Mouse (Mus musculus) heart, postnatal 0 days (tissue): ENCODE data around the gene Ston2. TPM values are rescaled to one million over a fixed set of nuclear protein-coding genes. Genes with fewer than 3 reads are reported as not detected.

Experiments used
- ATAC-seq: fragments of 200-750 bp; cut with Nextera tagmentation; 2 replicates; pipeline ENCODE4 v1.8.0; 2017; ENCODE audit warnings: low read depth, moderate number of reproducible peaks, moderate library complexity; ENCODE audit not compliant: insufficient read depth
- DNase-seq: peaks from one replicate; pipeline ENCODE4 v3.0.0-alpha.2; 2016; ENCODE audit warnings: low spot score
- H3K27ac ChIP-seq: fragments of 300-500 bp; sonication (generic); 2 replicates; pipeline ENCODE4 v1.5.1; 2014; ENCODE audit warnings: low read depth, mild to moderate bottlenecking
- H3K27me3 ChIP-seq: fragments of 300-500 bp; sonication (generic); 2 replicates; pipeline ENCODE4 v1.6.1; 2014; ENCODE audit warnings: low read length, mixed read lengths; ENCODE audit not compliant: control insufficient read depth, insufficient read depth
- H3K36me3 ChIP-seq: fragments of 300-500 bp; sonication (generic); replicated peaks from 2 replicates; pipeline ENCODE4 v1.6.1; 2014; ENCODE audit warnings: low read length, mixed read lengths; ENCODE audit not compliant: control insufficient read depth, insufficient read depth
- H3K4me1 ChIP-seq: fragments of 300-500 bp; sonication (generic); 2 replicates; pipeline ENCODE4 v1.6.1; 2014; ENCODE audit warnings: antibody characterized with exemption; ENCODE audit not compliant: control insufficient read depth, insufficient read depth
- H3K4me2 ChIP-seq: fragments of 300-500 bp; sonication (generic); 2 replicates; pipeline ENCODE4 v1.6.1; 2014; ENCODE audit warnings: low read depth, mild to moderate bottlenecking, low read length, moderate library complexity
- H3K4me3 ChIP-seq: fragments of 300-500 bp; sonication (generic); 2 replicates; pipeline ENCODE4 v1.5.1; 2014; ENCODE audit warnings: low read depth, low read length
- H3K9ac ChIP-seq: fragments of 300-500 bp; sonication (generic); replicated peaks from 2 replicates; pipeline ENCODE4 v1.6.1; 2014; ENCODE audit warnings: low read depth, low read length, mixed read lengths
- H3K9me3 ChIP-seq: fragments of 300-500 bp; sonication (generic); replicated peaks from 2 replicates; pipeline ENCODE4 v1.6.1; 2016; ENCODE audit warnings: low read length; ENCODE audit not compliant: control insufficient read depth
- CTCF ChIP-seq: IDR thresholded peaks from 2 replicates; pipeline ENCODE4 v1.5.1; 2016; ENCODE audit warnings: antibody characterized with exemption, control low read depth, low read depth
- EP300 ChIP-seq: IDR thresholded peaks from 2 replicates; pipeline ENCODE4 v1.6.1; 2016; ENCODE audit warnings: antibody characterized with exemption, low read depth
- WGBS: fragments of 180-500 bp; shearing (Covaris S2); extraction: QIAGEN DNeasy Blood & Tissue Kit; methylation state at CpG from one replicate; pipeline ENCODE4 v1.1.7; 2014; 5-methylcytosine and 5-hydroxymethylcytosine counted together
- polyA plus RNA-seq: library from polyadenylated mRNA; unstranded; fragments of >200 nt; fragmentation: Nextera tagmentation; extraction: Ambion mirVana; gene quantifications from 2 replicates; pipeline ENCODE4 v1.2.1, GENCODE M21; 2015
- total RNA-seq: library from RNA; depleted of rRNA; stranded (reverse); fragments of >200 nt; gene quantifications from 2 replicates; pipeline ENCODE4 v1.2.3, GENCODE M21; 2014; ENCODE audit warnings: low replicate concordance

Ston2 gene
- total and polyA plus RNA-seq, 2 experiments from 2014 or later = 0.57 to 0.95 TPM

DNA sequence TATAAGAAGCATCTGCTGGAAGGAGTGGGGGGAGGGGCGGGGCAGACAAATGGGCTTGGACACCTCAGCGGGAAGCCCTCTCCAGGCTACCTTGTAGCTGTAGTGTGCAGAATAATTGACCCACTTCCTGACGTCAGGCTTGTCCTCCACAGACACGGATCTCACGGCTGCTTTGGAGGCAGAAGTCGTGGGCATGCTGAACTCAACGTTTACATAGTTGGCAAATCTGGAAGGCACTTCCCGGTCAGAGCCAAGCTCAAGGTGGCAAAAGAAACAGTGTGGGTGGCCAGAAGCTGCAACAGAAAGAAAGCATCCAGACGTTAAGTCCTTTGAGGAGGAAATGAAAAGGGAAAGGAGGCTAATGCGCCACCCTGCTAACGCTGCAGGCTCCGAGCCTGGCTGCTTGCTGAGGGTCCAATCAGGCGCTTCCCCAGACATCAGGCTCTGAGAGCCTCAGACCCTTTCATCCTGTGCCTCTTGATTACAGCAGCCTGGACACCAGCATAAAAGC is 146.5 kb downstream of the Ston2 start:
- Histone ChIP-seq H3K36me3 (no peaks in the 10 kb centered on the region), H3K27ac (no peak overlapping the region), H3K4me2 (peak overlapping the region; percentile 62), H3K27me3 (0 out of 2 replicates have a peak, but pooled peaks cover 6% of the 10 kb centered on the region), H3K4me1 (peaks cover 10% of the 10 kb centered on the region; the same call in 1 of the 2 replicates), H3K4me3 (peak overlapping the region; percentile 34), H3K9me3 (no peaks in the 10 kb centered on the region), H3K9ac (peak overlapping the region; percentile 27; the same call in 1 of the 2 replicates)
- ATAC-seq = 0 out of 2 replicates have a peak, but pooled peaks have one; percentile 27
- 18% methylated on average over 13 of the region's 13 CpGs for WGBS
- TF ChIP-seq EP300 (no peak), CTCF (no peak)
- no peak for DNase-seq

DNA sequence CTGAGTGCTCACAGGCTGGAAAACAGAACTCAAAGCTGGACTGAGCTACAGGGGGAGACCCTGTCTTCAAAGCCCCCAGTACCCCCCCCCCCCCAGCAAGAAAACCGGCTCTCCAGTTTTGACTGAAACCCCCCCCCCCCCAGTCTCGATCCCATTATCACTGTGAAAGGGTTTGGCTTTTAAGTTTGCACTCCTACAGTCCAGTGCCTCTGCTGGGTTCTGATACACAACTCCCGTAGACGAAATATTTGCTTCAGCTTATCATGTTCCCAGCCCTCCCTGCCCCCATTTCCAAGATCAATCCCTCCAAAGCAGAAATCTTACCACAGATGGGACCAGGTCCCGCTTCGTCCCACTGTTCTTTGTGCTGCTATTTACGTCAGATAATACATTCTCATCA is 147.1 kb downstream of the Ston2 start:
- no peak for ATAC-seq
- Histone ChIP-seq H3K4me3 (0 out of 2 replicates have a peak overlapping the region, but pooled peaks have one; percentile 34), H3K4me1 (peaks cover 6% of the 10 kb centered on the region; the same call in 1 of the 2 replicates), H3K9me3 (no peaks in the 10 kb centered on the region), H3K9ac (no peak overlapping the region), H3K36me3 (no peaks in the 10 kb centered on the region), H3K4me2 (peak overlapping the region; percentile 62), H3K27me3 (0 out of 2 replicates have a peak, but pooled peaks cover 6% of the 10 kb centered on the region), H3K27ac (no peak overlapping the region)
- DNase-seq = no peak
- TF ChIP-seq EP300 (no peak), CTCF (no peak)
- WGBS = 32% methylated on average over 7 of the region's 7 CpGs

DNA sequence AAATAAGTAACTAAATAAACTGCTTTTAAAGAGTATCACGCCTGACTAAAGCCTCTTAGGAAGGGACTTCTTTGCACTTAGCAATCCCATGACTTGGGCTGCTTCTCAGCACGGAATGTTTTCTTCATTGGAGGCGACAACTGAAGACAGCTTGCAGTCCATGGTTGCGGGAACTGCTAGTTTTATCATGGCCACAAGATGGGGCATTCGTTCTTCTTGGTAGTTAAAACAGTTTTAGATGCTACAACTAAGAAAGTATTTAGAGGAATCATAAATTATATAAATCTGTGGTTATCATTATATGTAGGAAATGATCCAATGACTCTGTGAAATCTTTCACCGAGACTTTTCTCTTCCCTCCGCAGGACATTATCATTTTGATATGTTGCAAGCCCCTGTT is 147.5 kb downstream of the Ston2 start:
- ATAC-seq = no peak
- Histone ChIP-seq H3K4me2 (no peak overlapping the region; the same call in 1 of the 2 replicates), H3K4me1 (peaks cover 4% of the 10 kb centered on the region; the same call in 1 of the 2 replicates), H3K36me3 (no peaks in the 10 kb centered on the region), H3K9ac (no peak overlapping the region), H3K27ac (no peak overlapping the region), H3K27me3 (0 out of 2 replicates have a peak, but pooled peaks cover 6% of the 10 kb centered on the region), H3K9me3 (no peaks in the 10 kb centered on the region), H3K4me3 (no peak overlapping the region)
- TF ChIP-seq CTCF (peak; percentile 85), EP300 (no peak)
- DNase-seq = peak; percentile 73
- WGBS = 18% methylated on average over 7 of the region's 7 CpGs

DNA sequence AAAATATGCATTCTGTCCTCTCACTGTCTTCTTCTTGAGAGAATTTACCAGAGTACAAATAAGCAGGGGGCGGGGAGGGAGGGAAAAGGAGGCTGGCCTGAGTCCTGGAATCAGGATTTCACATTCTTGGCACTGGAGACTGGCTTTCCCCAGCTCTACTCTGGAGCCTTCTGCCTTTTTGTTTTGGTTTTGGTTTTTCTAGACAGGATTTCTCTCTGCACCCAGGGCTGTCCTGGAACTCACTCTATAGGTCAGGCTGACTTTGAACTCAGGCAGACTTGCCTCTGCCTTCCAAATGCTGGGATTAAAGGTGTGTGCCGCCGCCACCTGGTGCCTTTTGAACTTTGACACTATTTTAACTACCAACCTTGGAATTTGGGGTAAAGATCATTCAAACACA is 149.8 kb downstream of the Ston2 start:
- peaks cover 4% of the 10 kb centered on the region; the same call in 1 of the 2 replicates for H3K4me1 ChIP-seq
- no peaks in the 10 kb centered on the region for H3K36me3 ChIP-seq
- H3K4me3 ChIP-seq = no peak overlapping the region
- no peak for ATAC-seq
- no peak overlapping the region for H3K27ac ChIP-seq
- no peak overlapping the region for H3K4me2 ChIP-seq
- no peak overlapping the region for H3K9ac ChIP-seq
- 0 out of 2 replicates have a peak, but pooled peaks cover 6% of the 10 kb centered on the region for H3K27me3 ChIP-seq
- 74% methylated on average over 3 of the region's 3 CpGs for WGBS
- TF ChIP-seq EP300 (no peak), CTCF (no peak)
- H3K9me3 ChIP-seq = no peaks in the 10 kb centered on the region
- DNase-seq = peak; percentile 20

DNA sequence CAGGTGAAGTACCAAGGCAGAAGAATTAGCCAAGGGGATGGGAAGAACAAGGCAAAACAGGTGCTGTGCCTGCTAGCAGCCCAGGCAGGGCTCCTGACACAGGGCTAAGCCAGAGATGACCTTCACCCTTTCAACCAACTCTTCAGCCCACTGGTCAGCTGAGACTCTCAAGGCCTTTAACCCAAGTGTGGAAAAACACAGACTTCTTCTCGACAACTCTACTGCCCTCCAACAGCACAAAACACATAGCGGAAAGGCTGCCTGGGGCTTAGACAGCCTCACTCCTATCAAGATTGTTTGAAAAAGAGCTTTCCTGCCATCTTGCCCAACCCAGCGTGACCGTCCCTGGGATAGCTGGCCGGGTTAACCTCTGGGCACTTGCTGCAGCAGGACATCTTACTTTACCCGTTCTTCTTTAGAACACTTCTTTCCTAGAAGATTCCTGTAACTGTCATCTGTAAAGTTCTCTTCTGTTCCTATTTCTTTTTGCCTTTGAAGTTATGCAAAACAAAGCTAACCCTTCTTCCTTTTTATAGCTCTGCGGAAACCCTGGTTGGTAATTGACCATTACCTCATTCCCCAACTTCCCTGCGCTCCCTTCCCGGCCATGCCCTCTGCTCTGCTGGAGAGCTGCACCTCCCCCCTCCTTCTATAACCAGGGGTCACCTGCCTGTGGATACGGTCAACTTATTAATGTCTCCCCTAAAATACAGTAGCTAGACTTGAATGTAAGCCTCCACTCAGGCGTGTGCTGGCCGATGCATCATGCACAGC is 150.9 kb downstream of the Ston2 start:
- ATAC-seq = no peak
- Histone ChIP-seq H3K27me3 (0 out of 2 replicates have a peak, but pooled peaks cover 1% of the 10 kb centered on the region), H3K36me3 (no peaks in the 10 kb centered on the region), H3K9ac (no peak overlapping the region), H3K9me3 (no peaks in the 10 kb centered on the region), H3K27ac (no peak overlapping the region), H3K4me3 (no peak overlapping the region), H3K4me1 (peaks cover 4% of the 10 kb centered on the region; the same call in 1 of the 2 replicates), H3K4me2 (no peak overlapping the region)
- DNase-seq = no peak
- WGBS = 70% methylated on average over 12 of the region's 12 CpGs
- TF ChIP-seq CTCF = no peak
- no peak for TF ChIP-seq EP300
